Mouse (Mus musculus): Measurements from ENCODE around the gene Smyd3.
A peak's percentile ranks its signal among the peaks of the same experiment; 100 is the strongest.

Gene Smyd3

DNA sequence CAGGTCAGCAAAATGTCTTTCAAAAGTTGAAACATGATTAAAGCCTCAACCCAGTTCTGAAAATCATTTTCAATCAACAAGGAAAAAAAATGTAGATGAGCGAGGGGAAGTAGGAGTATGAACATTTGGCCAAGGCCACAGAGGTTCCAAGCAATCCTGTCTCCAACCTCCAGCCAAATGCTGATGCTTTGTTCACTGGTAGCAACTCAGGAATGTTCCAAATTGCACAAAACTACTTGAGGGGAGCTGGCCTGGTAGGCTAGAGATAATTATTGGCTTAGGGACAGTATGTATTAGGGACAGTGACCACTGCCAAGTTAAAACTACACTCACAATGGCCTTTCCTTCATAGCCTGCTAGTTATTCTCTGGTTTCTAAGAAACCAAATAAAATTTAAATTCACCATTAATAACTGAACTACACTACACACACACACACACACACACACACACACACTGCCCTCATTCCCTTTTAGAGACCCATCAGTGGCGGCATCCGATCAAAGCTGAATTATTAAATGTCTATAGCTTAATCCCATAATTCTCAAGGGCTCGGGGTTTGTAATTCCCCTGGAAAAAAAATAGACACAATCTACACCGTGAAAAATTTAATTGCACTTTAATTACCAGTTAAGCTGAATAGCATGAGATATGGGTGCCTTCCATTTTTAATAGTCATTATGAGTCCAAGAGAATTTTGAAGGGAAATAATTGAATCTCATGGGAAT, 514.3 kb downstream of the Smyd3 start:
- ATAC-seq (ENCODE audit: insufficient number of reproducible peaks, low FRiP score, low TSS enrichment) = no peak

DNA sequence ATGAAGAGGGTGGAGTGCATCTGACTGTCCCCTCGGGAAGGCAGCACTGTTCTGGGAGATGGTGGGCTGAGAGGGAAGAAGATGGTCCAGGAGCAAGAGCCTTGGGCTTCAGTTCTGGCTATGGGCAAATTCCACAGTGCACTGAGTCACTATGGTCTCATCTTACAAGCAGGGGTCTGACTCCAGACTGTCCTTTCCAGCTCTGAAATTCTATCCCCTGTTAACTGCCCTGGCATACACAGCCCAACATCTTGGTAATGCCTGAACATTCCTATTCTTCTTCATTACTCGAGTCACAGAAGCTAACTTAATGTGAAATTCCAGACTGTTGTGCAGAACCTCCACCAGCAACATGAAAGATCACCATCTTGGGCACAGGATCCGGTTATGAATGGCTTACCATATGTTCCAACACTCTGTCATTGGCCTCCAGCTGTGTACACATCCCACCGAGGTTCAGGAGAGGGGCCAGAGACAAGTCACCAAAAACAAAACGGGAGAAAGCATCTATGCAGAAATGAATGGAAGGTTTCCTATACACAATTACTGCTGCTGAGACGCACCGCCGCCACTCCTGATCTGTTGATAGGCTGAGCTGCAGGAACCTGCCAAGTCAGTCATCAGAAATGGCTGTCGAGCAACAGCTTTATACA, 517.8 kb downstream of the Smyd3 start:
- ATAC-seq (ENCODE audit: insufficient number of reproducible peaks, low FRiP score, low TSS enrichment) = no peak

DNA sequence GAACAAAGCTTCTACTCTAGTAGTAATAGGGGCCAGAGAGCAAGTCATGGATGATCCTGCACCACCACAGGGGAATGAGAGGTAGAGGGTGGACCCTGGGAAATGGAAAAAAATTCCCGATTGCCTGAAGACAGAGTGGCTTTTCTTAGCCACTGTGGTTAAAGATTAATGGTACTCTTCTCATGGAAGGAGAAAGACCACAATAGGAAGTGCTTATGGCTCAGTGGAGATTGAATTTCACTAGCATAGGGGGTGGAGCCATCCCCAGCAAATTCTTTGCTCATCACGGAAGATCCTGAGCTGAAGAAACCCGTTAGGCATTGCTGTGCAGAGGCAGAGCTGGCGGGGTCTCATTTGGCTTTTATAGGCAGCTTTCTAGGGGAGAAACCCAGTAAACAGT, 520.0 kb downstream of the Smyd3 start:
- no peak for ATAC-seq (ENCODE audit: insufficient number of reproducible peaks, low FRiP score, low TSS enrichment)

DNA sequence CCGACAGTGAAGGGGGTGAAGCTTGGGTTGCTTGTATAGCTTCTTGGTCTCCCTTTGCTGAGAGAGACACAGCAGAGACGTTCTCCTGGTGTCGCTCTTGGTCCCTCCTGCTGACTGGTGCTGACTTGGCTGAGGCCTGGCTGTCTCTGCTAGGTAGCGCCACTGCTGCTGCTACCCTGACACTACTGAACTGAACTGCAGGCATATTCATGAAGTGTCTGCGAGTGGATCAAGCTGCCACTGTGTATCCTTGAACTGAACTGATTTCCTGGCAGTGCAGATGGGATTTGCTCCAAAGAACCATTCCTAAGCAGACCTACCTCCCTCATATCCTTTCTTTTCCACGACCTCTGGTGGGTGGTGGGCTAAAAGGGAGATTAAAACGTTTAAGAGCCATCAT, 523.6 kb downstream of the Smyd3 start:
- no peak for ATAC-seq (ENCODE audit: insufficient number of reproducible peaks, low FRiP score, low TSS enrichment)

DNA sequence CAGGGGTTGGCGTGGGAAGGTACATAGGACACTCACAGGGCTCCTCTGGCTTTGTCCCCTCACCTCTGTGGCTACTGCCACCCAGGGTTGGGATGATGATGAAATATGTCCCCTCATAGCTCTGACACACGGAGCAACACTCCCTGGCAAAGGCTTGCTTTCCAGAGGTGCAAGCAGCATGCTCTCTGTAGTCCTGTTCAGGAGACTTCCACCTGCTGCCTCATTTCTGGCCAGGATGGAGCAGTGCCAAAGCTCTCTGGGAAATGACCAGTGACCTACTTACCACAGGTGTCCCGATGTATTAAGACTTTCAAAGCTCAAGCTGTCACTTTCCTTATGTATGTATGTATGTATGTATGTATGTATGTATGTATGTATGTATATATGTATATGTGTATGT, 525.3 kb downstream of the Smyd3 start:
- ATAC-seq (ENCODE audit: insufficient number of reproducible peaks, low FRiP score, low TSS enrichment) = peak; percentile 76; the same call in 1 of the 2 replicates

DNA sequence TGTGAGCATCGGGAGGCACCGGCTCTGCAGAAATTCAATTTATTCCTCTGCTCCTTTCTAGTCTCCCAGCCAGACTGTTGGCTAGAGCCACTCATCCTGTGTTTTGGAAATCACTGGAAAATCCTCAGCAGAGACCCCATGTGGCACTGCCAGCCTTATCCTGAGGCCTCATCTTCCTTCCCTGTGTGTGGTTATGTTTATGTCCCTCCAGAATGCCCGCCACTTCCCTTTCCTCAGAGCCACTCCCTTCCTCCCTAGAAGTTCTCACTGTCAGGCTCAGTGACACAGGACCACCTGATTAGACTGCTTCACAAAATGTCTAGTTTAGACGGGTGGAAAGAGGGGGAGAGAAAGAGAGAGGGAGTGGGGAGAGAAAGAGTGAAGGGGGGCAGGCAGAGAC, 526.4 kb downstream of the Smyd3 start:
- no peak for ATAC-seq (ENCODE audit: insufficient number of reproducible peaks, low FRiP score, low TSS enrichment)

DNA sequence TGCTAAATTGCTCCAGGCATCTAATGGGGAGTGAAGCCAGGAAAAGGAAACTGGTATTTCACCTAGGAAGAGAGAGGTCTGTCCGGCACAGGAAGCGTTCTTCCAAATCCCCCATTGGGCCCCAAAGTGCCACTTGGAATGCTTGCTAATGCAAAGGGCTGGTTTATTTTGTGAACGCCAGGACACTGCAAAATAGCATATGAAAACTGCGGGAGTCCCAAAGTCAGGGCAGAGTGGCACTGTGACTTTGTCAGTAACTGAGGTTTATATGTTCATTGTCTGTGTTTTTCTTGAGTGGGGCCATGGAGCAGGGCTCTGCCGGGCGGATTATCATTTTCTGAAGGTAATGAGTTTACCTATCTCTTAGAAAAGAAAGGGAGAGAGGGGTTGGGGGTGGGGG, 526.8 kb downstream of the Smyd3 start:
- no peak for ATAC-seq (ENCODE audit: insufficient number of reproducible peaks, low FRiP score, low TSS enrichment)

DNA sequence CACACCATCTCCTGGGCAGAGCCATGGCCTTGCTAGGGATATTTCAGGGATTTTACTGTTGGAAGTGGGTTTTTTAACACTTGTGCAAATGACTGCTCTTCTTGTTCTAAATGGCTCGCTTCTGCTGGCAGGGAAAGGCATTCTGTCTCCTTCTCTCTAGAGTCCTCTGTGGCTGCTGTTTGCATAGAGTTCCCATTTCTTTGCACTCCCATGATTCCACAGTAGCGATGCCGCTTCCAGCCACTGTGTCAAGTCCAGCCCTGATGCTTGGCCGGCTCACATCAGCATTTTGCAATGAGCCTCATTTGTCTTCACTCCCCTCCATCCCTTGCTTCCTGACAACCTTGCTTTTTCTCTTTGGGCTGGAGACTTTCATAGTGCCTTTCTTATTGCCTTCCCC, 528.4 kb downstream of the Smyd3 start:
- no peak for ATAC-seq (ENCODE audit: insufficient number of reproducible peaks, low FRiP score, low TSS enrichment)

DNA sequence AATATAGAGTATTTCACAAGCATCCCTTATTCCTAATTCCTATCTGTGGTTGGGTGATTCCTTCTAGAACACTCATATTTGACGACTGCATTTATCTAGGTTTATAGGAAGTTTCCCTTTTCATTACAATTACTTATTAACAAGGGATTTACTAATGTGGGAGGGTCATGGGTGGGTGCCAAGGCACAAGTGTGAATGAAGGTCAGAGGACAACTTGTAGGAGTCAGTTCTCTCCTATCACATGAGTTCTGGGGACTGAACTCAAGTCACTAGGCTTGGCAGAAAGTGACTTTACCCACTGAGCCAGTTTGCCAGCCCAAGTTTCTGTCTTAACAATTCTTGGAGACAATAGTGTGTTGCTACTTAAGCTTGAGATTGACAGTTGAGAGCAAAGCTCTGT, 529.7 kb downstream of the Smyd3 start:
- no peak for ATAC-seq (ENCODE audit: insufficient number of reproducible peaks, low FRiP score, low TSS enrichment)

DNA sequence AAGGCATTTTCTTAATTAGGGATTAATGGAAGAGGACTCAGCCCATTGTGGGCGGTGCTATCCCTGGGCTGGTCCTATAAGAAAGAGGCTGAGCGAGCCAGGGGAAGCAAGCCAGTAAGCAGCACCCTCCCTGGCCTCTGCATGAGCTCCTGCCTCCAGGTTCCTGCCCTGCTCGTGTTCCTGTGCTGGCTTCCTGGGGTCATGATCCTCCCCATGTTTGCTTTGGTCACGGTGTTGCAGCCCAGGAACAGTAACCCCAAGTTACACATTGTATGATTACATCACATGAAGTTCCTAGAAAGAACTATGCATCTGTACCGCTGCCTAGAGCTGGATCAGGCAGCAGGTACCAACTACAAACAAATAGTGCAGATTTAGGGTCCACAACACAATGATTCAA, 536.2 kb downstream of the Smyd3 start:
- ATAC-seq (ENCODE audit: insufficient number of reproducible peaks, low FRiP score, low TSS enrichment) = no peak

DNA sequence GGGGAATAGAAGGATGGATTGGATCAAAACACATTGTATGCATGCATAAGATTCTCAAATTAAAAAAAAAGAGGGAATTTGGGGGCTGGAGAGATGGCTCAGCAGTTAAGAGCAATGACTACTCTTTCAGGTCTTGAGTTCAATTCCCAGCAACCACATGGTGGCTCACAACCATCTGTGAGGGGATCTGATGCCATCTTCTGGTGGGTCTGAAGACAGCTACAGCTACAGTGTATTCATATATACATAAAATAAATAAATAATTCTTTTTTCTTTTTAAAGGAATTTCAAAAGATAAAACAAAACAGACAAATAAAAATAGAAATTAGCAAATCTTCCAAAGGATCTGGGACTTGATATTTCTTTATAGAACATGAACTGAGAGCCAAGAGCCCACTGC, 537.7 kb downstream of the Smyd3 start:
- ATAC-seq (ENCODE audit: insufficient number of reproducible peaks, low FRiP score, low TSS enrichment) = no peak

DNA sequence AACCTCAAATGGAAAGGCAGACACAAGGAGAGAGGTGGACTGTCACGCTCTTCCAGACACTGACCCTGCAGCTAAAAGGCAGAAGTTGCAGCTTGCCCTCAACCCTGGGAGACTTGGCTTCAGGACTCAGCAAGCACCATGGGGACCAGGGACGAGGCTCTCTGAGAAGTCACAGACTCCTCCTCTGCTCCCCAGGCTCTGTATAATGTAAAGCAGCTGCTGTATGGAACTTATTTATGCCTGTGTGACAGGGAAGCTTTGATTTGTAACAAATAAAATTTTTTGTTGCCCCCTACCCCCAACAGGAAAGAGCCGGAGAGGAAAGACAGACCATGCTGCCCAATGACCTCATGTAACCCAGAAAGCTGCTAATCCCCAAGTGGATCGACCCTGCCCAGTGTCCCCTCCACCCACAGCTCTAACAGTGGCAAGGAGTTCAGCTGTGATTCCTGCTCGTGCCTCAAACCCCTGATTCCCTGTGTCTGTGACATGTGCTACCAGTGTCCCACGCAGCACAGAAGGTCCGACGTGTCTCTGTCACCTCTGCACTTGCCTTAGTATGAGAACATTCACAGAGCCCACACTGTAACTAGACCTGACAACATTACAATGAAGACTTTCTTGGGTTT, 539.1 kb downstream of the Smyd3 start:
- no peak for ATAC-seq (ENCODE audit: insufficient number of reproducible peaks, low FRiP score, low TSS enrichment)

DNA sequence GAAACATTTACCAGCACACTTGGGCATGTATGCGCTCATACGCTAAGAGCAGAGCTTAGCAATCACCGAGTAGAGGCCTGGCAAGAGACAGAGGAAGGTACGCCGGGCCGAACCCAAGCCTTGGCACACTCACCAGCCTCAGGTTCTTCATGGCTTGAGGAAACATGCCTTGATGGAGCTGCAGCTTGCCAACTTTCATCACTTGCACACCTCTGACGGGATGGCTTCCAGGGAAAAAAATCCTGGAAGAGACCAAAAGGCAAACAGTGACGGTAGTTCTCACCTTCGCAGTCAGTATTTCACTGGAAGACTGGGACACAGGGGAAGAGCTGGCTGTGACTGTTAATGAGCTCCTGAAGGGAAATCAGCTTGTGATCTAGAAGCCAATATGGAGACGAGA, 545.8 kb downstream of the Smyd3 start:
- ATAC-seq (ENCODE audit: insufficient number of reproducible peaks, low FRiP score, low TSS enrichment) = no peak; the same call in 1 of the 2 replicates

DNA sequence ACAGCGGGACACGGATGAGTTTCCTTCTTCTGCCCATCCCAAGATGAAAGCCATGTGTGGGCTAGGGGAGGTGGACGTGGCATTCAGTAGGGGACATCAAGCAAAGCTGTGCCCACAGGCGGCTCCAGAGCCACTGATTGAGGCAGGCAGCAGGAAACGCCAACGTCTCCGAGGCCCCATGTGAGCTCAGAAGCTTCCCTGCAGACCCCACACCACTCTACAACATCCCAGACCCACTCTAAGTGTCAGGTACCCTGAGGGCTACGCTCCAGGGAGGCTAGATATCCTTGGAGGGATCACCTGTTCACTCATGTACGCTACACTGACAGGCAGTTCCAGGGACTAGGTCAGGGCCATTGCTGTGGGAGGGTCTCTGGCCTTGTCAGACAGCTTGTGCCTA, 556.2 kb downstream of the Smyd3 start:
- no peak for ATAC-seq (ENCODE audit: insufficient number of reproducible peaks, low FRiP score, low TSS enrichment)

DNA sequence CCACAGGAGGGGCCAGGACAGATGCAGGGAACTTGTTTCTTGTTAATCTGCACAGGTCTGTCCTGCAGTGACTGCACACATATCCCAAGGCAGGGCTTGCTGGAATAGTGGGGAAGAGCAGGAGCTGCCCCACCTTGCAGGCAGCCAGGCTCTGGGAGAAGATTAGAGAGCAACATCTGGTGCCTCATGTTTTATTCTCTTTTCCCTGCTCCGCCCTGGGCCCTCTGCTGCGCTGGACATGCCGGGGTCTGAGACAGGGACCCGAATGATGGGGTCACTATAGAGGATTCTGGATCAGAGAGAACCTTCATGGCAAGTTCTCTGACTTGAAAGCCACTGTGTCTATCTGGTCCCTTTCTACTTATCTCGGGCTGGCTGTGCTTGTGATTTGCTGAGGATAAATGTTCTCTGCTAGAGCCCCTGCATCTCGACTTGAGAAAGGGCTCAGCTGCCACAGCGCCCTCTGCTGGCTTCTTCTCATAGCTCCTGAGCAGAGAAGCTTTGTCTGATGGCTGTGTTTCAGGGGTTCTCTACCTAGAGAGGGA, 557.8 kb downstream of the Smyd3 start:
- ATAC-seq (ENCODE audit: insufficient number of reproducible peaks, low FRiP score, low TSS enrichment) = peak; percentile 78

DNA sequence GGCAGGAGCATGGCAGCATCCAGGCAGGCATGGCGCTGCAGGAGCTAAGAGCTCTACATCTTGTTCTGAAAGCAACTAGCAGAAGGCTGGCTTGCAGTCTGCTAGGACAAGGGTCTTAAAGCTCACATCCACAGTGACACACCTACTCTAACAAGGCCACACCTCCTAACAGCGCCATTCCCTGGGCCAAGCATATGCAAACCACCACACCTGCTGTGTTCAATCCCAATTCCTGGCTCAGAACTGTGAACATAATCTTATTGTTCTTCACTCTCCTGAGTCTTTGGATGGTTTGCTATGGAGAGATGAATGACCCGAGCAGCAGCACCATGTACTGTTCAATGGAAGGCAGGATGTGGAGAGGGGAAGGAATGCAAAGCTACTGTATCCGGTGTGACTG, 559.2 kb downstream of the Smyd3 start:
- ATAC-seq (ENCODE audit: insufficient number of reproducible peaks, low FRiP score, low TSS enrichment) = no peak

DNA sequence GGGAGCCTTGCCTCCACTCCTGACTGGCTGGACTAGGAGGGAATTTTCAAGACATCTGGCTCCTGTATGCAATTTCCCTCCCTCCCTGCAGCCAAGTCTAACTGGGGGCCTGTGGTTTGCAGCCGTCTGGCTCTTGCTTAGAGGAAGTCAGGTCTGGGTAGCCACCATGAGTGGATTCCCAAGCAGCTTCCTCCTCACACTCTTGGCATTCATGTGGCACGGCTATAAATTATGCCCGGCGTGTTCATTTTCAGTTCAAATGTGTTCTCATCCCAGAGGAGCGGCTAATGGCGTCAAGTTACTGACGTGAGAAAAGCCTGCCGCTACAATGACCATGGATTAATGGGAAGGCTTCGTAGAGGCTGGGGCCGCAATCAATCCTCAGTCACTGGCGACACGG, 564.9 kb downstream of the Smyd3 start:
- ATAC-seq (ENCODE audit: insufficient number of reproducible peaks, low FRiP score, low TSS enrichment) = no peak

DNA sequence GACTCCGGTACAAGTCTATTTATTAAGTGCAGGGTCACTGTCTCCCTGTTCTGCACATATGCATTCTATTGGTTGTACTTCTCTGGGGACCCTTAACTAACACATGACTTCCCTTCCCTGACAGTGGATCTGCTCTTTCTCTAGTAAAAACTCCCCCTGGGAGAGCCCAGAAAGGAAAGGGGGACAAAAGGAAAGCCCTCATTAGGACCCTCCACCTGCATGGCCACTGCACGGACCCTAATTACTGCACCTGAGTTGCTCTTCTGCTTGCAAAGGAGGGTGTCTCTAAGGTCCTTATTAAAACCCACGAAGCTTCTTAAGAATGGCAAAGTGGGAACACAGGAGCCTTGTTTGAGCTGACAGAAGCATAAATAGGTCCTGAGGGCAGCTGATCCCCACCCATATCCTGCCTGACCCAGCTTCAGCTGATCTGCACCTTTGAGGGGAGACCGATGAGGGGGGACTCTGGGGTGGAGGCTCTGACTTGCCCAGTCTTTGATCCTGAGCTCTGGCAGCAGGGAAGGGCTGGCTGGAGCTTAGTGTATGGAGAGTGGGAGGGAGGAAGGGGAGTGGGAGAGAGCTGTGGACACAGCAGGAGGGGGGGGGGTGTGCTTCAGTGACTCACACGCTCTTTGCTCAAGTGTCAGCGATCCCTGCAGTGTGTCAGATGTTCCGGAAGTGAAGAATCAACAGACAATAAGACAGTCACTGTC, 575.4 kb downstream of the Smyd3 start:
- ATAC-seq (ENCODE audit: insufficient number of reproducible peaks, low FRiP score, low TSS enrichment) = no peak

DNA sequence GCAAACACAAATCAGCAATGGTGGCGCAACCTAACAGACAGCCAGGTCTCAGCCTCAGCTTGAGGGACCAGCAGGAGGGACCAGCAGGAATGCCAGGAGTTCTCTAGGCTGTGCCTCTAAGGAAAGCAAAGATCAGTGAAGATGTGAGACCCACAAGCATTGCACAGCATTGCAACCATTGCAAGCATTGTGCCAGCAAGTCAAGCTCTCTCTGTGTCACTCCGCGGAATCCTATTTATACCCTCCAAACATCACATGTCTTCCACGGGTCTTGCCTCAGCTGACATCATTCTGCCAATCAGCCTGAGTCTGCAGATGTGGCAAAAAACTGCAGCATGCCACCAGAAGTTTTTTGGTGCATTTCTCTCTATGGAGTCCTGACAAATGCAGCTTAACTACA, 577.5 kb downstream of the Smyd3 start:
- no peak for ATAC-seq (ENCODE audit: insufficient number of reproducible peaks, low FRiP score, low TSS enrichment)

DNA sequence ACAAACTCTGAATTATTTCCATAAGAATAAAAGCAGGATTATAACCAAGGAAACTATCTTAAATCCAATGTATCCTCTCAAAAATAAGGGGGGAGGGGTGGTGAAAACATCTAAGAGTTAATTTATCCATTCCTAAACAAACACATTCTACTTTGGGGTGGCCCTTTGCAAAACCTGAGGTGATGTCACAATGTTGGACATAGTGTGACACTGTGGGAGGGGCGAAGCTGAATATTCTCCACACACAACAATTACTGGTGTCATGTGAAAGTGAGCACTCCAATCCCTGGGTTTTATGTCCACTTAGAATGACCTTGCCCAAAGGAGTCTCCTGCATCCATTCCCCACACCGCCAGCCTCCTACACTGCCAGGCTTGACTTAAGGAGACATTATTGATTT, 580.9 kb downstream of the Smyd3 start:
- ATAC-seq (ENCODE audit: insufficient number of reproducible peaks, low FRiP score, low TSS enrichment) = no peak

DNA sequence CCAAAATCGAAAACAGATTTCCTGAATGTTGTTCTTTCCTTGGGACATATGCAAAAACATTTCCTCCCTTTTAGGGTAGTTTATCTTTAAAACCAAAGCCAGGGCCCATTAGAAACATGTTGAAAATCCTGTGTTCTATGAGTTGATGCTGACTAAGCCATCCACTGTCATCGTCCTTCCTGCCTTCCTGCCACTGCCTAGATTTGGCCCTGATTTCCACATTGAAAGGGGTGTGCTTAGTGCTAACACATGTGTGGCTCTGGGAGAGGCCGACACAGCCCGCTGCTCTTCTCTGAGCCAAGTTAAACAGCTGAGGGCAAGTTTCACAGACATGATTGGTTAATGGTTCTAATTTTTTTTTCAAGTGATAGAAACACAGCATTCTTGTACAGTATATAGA, 581.4 kb downstream of the Smyd3 start:
- ATAC-seq (ENCODE audit: insufficient number of reproducible peaks, low FRiP score, low TSS enrichment) = no peak
